Mouse (Mus musculus) forelimb bud, embryonic 11.5 days (tissue): ENCODE measurements at regions not wholly inside any gene's neighbourhood (a gene's known extent, or its start where the extent isn't known, plus 50 kb on each side); places are given as distances from the start of the nearest gene placed in this dataset.
"Not testable (repeated sequence)": the region's sequence is repeated elsewhere in the genome, so short reads cannot be mapped to it uniquely, and the experiment has no call there.

Experiments used
- DNase-seq: peaks from one replicate; pipeline ENCODE4 v3.0.0-alpha.2; 2012; ENCODE audit warnings: low read depth, low spot score

DNA sequence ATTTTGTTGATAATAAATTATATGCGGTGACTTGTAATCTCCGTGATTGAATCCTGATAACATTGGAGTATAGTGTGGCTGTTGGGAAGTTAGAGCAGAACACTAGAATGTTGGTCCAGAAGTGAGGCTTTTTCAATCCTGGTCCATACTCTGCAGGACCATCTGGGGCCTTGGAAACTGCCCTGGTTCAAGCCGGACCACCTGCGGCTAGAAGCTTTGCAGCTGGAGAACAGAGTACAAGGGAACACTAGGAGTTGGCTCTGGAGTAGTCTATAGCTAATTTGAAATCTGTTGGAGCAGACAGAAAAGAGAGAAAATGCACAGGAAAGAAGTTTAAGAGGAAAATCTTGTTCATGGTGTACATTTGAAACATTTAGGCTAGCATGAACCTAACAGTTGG, 79.0 kb downstream of the Casp12 start:
- DNase-seq = no peak

DNA sequence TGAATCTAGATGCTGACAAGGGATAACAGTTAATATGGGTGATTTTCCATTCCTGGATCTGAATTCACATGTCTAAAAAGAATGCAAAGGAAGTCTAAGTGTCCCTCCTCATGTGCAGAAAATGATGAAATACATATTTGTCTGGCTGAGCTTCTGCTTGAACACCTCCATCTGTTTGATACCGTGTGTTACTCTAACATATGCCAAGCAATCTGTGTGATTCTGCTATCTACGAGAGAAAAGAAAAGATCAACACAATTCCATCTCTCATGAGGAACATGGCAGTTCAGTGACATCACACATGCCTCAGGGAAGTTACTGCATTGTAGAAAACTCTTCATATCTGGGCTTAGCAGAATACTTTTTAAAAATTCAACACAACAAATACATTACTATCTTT, 103.0 kb downstream of the Casp12 start:
- no peak for DNase-seq

DNA sequence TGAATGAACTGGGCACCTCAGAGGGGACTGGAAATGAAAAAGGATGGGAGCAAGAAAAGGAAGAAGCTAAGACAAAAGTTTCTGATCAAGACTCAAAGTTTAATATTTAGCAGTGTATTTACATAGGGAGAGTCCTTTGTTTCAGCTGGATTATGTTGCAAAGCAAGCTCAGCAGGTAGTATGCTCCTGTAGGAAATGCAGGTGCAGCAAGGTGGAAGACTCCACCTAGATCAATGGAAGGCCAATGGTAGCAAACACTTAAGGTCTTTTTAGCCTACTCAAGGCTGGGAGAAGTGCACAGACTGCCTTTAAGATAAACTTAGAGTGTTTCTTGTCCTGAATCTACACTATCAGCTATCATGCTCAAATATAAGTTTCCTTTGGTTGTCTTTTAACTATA, 111.4 kb downstream of the Casp12 start:
- DNase-seq = no peak

DNA sequence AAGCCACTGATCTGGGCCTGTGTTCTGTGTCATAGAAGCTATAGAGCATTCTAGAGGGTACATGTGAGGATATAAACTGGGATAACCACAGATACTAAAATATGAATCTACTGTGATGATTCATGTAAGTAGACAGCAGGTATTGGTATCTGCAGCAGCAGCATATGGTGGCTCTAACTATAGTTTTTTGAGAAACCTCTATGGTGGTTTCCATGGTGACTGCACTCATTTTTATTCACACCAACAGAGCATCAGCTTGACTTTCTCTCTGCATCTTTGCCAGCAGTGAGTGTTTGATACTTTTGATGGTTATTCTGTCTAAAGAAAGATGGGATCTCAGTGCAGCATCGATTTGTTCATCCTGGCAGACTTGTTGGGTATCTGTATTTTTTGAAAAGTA, 126.8 kb downstream of the Casp12 start:
- DNase-seq = no peak

DNA sequence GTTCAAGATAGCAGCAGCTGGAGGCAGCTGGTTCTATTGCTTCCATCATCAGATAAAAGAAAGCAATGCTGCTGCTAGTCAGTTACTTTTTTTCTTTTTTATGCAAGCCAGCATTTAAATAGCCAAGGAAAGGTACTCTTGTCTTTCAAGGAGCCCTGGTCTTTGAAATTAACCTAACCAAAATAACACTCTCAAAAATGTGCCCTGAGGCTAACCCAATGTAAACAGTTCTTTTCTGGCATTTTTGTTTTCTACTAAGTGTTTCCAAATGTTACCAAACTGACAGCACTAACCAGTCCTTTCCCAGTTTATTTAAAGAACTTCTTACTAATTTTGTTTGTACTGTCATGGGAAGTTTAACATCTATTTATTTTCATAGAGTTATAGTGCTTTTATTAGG, 129.0 kb downstream of the Casp12 start:
- DNase-seq = no peak

DNA sequence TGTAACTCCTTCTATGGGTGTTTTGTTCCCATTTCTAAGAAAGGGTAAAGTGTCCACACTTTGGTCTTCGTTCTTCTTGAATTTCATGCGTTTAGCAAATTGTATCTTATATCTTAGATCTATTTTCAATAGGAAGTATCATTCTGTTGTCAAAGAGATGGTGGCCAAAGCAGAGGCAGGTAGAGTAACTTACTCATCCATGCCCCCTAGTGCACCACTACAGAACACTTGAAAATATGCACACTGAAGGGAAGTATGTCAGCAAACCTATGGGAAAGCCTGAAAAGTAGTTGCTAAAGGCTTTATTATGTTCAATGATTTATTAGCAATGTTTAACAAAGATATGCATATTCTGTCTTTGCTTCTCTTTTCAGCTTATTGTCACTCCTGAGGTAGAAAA, 140.0 kb downstream of the Casp12 start:
- DNase-seq = no peak

DNA sequence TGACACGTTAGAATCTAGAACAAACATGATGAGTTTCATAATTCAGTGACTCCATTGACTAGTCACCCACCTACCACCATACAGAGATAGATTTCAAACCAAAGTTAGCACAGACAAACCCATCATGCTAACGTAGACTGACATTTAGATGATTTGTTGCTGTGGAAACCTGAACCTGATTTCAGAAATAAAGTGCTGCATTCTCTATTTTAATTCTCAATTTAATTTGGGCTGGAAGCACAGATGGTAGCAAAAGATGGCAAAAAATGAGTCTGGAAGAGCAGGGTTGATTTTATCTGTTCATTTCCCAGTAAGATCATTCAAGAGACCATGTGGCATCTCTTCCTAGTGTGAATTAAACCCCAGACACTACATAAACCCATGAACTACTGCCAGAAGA, 151.6 kb downstream of the Casp12 start:
- no peak for DNase-seq

DNA sequence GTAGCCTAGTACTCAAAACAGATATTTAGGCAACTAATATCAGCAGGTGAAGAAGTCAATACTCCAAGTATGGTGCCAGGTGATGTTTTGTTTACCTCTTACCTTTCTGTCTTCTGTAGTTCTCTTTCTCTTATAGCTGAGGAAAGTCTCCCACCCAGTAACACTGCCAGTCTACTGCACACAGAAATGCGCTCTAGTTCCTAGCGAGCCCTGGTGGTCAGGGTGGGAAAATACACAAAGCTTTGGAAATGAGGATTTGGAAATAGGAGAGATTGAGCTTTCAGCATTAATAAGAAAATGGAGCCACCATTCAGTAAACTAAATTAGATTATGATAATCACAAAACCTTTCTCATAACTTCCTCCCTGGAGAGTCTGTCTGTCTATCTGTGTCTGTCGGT, 153.1 kb downstream of the Casp12 start:
- no peak for DNase-seq

DNA sequence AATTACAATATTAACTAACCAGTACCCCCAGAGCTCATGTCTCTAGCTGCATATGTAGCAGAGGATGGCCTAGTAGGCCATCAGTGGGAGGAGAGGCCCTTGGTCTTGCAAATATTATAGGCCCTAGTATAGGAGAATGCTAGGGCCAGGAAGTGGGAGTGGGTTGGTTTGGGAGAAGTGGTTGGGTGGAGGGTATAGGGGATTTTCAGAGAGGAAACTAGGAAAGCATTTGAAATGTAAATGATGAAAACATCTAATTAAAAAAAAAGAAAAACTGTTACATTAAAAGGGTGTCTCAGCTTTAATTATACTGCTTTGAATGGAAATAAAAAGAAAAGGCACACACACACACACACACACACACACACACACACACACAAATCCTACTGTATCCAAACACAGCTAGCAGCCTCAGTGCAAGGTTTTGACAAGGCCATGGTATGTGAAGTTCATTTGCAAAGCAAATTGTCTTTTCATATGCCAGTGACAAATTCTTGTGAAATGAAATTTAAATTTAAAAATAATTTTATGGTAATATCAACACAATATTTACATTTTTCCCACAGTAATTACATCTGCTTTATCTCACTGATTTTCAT, 180.6 kb downstream of the Casp12 start:
- DNase-seq = no peak

DNA sequence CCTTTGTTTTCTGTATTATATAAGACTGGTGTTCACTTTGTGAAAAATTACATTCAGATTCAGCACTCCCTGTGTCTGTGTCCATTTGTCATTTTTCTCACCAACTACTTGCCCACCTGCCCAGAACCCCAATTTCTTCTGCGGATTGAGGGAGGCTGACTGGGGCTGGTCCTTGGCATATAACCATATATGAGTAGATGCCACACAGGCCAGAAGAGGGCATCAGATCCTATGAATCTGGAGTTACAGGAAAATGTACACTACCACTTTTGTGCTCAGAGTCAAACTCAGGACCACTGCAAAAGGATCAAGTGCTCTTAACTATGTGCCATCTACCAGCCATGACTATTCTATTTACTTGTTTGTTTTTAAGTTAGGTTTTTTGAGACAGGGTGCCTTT, 197.4 kb downstream of the Casp12 start:
- no peak for DNase-seq

DNA sequence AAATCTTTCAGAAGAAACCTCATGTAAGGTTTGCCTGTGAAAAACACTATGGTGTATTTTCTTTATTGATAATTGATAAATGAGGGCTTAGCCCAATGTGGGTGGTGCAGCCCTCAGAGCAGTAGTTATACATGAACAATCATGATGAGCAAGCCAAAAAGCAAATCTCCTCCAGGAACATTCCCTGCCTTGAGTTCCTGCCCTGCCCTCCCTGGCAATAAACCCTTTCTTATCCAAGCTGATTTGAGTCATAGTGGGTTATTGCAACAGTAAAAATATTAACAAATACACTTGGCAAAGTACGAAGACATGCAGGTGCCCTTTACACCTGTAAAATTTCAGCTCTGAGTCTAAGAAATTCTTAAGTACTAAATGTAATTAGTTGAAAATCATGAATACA, 229.8 kb downstream of the Casp12 start:
- no peak for DNase-seq

DNA sequence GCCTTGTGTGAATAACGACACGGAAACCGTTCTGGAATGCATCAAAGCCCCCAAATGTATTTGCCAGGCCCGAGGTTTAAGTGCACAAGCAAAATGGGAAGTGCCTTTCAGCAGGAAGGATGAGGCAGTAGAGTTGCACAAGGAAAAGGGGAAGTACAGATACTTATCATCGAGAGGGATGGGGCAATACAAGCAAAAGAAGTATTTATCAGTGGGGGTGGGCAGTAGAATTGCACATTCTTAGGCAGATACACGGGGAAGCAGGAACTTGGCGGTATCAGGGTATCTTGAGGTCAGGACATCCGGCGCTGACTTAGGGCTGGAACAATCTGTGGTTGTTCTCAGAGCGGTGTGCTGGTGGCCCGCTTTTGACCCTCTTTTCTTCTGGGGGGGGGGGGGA, 232.9 kb downstream of the Casp12 start:
- DNase-seq = not testable (repeated sequence)

DNA sequence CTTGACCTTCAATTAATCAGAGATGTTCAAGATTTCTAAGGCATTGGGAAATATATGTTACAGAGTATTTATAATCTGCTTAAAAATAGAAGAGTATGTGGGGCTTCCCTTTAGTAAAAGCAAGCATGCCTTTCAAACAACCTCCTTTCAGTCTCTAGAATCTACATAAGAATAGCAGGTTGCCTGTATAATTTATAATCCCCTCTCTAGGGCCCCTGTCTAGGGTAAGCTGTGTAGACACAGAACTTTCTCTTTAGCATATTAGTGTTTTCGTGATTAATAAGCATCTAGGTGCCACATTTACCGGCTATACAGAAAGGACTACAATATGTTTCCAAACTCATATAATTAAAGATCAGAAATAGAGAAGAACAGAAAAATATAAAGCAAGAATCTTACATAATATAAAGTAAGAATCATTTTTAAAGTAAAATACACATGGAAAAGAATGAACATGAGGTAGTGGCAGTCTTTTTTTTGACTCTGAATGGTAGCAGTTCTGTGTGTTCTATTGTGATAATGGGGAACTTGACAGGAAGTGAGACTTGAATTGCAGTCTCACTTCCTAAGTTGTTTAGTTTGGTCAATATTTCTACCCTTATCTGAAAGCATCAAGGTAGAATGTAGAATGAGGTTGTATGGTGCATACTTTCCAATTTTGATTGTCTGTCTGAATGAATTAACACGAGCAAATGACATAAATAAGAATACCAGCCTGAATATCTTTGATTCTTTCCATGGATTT, 250.8 kb downstream of the Casp12 start:
- DNase-seq = no peak

DNA sequence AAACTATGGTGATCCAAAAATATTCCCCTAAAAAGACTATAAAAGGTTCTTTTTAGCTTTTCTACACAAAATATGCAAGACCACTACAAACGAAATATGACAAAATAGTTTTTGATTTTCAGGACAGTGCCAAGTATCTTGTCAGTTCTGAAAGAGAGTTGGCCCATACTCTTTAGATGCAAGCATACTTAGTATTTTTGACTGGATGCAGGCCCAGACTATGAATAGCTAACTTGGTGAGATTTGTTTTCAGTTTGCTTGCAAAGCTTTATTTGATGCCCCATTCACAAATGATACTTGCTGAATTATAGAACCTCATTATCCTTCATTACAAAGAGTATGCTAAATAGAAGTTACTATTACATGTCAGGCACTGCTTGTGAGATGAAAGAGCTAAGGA, 258.8 kb downstream of the Casp12 start:
- DNase-seq = no peak

DNA sequence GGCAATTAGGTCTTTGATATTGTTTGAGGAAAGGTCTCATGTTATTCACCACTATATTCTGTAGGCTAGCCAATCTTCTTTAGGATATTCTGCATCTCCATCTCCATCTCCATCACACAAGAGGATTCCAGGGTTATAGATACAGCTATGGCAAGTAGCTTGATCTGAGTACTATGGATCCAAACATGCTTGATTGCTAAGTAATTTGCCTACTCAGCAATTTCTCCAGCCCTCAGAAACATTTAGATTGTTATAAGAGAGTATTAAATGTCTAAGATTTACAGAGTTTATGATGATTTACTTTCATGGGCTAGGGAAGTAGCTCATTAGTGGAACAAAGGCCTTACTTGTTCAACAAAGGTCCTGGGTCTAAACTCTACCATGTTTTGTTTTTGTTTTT, 259.8 kb downstream of the Casp12 start:
- DNase-seq = no peak

DNA sequence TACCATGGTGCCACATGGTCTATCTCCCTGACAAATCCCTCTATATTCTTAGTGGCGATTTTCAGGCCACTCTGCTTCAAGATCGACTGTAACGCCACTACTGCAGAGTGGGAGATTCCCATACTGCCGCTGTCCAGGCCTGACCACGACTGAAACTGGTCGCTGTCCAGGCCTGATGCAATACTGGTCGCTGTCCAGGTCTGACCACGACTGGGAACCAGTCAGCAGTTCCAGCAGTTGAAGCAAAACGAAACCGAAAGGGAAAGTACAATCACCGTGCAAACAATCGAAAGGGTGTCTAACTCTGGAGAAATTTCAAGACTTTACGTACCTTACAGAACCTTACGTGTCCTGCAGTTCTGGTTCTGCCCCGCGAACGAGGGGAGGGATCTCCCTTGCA, 271.5 kb downstream of the Casp12 start:
- DNase-seq = no peak

DNA sequence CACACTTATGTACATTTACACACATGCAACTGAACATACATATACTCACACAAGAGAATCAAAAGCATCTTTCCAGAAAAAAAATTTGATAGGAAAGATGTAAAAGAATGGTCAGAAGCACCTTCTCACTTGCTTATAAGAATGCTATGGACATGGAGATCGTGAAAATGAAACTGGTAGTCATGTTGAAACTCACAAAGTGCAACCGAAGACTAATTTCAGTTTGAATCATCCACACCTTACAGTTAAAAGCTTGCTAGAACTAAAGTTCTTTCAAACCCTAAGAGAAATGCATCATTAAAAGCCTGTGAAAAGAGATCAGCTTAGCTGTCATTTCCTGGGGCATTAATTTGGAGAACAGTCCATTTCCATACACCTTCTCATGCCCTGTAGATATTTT, 278.2 kb downstream of the Casp12 start:
- no peak for DNase-seq

DNA sequence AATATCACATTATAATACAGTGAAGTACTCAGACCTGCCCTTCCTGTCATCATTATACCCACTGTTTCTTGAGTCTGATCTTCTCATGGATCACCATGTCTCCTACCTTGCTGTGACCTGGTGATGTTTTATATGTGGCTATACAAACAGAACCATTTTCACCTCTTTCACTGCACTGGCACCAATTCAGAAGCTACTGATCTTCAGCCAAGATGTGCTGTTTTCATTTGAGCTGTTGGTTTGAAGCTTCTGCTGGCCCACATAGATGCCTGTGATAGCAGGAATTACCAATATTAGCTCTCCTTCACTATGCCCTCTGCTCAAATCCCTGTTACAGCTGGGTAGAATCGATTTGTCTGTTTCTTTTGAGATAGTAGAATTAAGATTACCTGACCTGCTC, 282.3 kb downstream of the Casp12 start:
- no peak for DNase-seq

DNA sequence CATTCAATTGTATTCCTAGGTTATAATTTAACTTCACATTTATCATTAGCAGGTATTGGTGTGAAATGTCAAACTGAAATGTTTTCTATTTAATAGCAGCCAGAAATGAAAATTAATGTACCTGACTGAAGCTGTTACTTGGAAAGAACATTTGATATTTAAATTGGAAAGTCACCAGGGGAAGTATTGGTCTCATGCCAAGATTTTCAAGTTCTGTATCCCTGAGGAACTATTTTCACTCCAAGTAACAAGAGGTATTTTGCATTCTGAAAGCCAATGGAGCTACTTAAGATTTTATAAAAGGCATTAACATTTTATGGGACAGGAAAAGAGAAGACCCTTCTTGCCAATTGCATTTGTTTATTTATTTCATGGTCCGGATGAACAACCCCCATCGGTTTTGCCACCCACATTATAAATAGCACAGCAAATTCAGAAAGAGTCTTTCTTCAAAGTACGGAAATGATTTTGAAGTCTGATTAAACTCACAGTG, 289.3 kb downstream of the Casp12 start:
- DNase-seq = no peak

DNA sequence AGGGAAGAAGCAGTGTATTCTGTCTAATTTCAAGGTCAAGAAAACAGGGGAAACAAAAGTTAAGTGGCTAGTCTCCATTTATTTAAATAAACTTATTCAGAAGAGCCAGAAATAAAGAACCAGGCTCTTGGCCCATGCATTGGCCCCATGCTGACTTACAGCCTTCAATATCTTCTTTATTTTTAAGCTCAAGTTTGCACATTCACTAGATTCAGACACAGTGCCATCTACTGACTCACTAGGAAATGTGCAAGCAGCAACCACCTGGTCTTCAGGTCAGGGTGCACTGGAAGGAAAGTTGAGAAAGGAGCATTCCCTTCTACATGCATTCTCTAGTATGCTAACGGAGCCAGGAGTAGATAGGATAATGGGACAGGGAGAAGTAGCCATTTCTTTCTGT, 289.7 kb downstream of the Casp12 start:
- DNase-seq = peak; percentile 45

DNA sequence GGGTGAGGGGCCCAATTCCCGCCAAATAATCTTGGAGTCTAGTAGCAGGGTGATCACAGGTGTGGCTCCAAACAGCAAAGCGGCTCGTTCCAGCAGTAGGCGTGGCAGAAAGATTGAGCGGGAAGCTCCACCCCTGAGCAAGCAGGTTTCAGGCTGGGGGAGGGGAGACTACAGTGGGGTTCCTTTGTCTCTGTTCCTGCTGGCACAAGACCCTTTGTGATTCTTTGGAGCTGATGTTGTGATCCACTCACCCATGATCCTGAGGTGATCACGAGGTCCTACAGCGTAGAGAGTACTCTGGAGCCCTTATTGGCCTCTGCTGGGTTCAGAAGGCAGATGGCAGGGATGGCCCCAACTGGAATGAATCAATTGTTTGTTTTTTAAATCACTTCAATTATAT, 318.7 kb downstream of the Casp12 start:
- DNase-seq = no peak

DNA sequence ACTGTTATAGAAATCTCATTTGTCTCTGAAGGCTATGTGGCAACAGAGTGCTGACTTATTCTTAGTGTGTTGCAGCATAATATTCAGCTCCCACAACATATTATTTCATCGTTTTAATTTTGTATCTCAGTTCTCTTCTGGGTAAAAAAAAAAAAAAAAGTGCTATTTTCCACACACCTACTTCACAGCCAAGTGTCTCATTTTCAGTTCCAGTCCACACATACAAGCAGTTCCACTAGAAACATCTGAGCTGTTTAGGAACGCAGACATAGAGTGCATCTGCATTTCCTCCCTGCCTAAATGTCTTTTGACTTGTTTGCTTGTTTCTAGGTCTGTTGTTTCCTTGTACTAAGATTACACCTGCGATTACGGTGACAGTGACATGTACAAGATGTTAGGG, 328.3 kb downstream of the Casp12 start:
- DNase-seq = no peak

DNA sequence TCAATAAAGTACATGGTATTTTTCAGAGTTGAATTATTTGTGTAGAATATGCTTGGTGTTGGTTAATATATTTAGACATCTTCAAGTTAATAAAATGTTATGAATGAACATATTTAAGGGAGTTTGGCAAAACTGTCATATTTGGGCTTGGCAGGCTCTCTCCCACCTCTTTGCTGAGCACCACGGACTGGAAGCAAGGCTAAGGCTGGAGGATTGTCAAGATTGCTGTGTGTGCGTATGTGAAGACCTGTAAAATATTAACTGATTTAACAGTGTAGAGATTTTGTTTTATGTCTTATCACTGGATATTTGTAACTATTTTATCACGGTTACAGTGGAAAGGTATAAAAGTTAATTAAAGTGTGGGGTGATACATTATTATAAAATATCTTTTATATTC, 363.3 kb downstream of the Casp12 start:
- DNase-seq = no peak

DNA sequence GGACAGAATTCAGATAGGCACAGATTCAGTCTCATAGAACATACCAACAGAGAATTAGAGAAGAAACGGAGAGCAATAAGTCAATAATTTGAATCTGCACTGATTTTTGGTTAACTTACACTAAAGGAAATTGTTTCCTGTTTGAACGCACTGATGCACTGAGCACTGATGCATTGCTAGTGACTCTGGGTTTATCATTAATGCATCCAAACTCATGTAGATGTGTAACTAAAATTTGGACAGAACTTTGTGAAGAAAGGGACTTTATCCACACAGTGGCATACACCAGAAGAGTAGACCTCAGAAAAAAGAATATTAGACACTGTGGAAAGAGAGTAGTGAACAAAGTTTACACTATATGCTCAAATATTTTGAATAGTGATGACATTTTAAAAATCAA, 364.2 kb downstream of the Casp12 start:
- DNase-seq = no peak
